Mouse (Mus musculus): ENCODE measurements at regions not wholly inside any gene's neighbourhood (a gene's known extent, or its start where the extent isn't known, plus 50 kb on each side); places are given as distances from the start of the nearest gene placed in this dataset.
A peak's percentile ranks its signal among the peaks of the same experiment; 100 is the strongest.

DNA sequence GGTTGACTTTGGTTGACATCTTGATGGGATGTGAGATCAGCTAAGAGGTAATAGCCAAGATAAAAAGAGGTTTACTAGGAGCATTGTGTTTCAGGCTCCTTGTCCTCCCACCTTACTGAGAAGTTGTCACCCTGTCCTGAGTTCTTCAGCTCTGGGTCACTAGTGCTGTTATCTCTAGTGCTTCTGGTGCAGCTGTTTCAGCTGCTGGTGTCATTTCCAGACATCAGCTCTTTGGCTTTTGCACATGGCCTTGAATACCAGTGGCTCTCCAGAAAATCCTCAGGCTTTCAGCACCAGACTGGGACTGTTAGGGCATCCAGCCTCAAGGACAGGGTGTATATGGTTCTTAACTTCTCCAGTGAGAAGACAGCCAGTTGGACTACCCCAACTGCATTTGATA, 697.9 kb upstream of the Ncam2 start:
- DNase-seq (ENCODE audit: inconsistent ontology term), result no peak

DNA sequence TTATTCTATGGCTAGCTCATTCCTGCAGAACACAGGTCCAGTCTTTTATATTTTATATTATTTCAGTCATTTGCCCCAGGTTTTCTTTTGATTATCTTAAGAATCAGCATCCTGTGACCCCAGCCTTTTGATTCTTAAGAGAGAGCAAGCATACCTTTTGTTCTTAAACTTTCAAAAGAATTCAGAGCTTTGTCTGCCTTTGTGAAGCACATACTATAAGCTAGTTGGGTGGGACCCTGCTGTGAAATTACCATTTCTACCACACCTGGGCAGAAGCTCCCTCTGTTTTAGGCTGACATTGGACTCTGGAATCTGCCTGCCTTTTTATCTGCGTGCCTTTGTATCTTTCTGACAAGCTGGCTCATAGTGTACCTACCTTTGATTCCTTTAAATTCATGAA, 697.2 kb upstream of the Ncam2 start:
- DNase-seq (ENCODE audit: inconsistent ontology term), result no peak

DNA sequence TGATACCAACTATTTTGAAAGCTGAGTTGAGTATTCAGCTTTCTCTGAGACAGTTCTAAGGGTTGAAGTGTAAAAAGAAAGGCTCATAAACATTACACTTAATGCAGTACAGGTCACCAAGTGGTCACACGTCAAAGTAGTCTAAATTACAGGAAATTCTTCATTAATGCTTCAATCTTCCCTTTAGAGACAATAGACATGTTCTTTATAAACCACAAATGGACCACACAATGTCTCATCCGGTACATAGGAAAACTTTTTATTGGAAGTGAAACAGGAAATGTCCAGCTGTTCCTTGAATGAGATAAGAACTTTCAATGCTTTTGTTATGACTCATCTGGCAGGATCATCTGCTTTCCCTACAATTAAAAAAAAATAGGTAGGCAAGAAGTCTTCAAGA, 687.8 kb upstream of the Ncam2 start:
- DNase-seq (ENCODE audit: inconsistent ontology term), result peak; percentile 45

DNA sequence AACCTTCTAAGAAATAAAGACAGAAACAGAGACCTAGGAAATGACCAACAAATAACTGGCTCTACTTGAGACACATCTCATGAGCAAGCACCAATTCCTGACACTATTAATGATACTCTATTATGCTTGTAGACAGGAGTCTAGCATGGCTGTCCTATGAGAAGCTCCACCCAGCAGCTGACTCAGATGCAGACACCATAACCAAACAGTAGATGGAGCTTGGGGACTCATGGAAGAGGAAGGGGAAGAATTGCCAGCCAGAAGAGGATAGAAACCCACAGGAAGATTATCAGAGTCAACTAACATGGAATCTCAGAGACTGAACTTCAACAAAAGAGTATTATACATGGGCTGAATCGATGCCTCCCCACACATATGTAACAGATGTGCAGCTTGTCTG, 662.5 kb upstream of the Ncam2 start:
- DNase-seq (ENCODE audit: inconsistent ontology term), result peak; percentile 14

DNA sequence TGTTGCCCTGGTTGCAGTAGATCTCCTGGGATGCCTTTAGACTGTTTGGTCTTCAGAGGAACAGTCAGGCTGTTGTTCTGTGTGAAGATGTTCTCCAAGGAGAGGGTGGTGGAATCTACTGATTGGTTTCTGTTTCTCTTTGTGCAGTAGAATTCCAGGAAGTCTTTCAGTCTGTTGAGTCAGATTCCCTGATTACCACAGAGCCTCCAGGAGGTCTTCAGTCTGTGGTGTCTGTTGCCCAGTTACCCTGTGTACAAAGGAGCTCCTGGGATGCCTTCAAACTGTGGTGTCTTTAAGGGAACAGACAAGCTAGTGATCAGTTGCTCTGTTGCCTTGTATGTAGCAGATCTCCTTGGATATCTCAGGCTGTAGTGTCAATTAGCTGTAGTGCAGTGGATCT, 653.9 kb upstream of the Ncam2 start:
- peak; percentile 76 for DNase-seq (ENCODE audit: inconsistent ontology term)

DNA sequence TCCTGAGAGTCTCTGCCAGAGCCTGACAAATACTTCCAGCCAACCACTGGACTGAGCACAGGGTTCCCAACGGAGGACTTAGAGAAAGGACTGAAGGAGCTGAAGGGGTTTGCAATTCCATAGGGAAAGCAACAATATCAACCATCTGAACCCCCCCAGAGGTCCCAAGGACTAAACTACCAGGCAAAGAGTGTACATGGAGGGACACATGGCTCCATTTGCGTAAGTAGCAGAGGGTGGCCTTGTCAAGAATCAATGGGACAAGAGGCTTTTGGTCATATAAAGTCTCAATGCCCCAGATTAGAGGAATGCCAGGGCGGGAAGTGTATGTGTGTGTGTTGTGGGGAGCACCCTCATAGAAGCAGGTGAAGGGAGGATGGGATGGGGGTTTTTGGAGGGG, 633.4 kb upstream of the Ncam2 start:
- DNase-seq (ENCODE audit: inconsistent ontology term), result no peak

DNA sequence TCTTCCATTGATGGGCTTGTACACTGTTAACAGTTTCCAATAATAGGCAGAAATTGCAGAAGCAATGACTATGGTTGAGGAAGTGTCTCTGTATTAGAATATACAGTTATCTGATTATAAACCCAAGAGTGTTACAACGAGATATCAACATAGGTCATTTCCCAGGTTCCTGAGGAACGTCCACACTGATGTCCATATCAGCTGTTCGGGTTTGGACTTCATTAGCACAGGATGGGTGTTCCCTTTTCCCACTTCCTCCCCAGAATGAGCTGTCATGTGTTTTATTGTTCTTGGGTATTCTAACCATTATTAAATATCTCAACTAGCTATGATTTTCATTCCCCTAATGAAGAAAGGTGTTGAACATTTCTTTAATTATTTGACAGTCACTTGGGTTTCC, 613.2 kb upstream of the Ncam2 start:
- DNase-seq (ENCODE audit: inconsistent ontology term), result no peak

DNA sequence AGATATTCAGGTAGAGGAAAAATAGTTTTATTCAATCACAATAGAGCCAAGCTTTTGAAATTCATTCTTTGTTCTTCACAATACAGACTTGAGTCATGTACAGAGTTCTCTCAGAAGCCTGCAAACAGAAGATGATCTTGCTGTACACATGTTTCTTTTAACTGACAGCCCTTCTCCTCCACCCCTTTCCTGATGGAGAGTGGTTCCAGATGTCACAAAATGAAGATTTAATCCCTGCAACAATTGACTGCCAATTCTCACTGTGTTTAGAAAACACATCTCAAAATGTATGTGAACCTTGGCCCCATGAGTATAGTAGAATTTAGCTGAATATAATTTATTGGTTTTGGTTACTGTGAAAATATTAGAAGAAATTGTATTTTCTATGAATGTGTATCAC, 596.6 kb upstream of the Ncam2 start:
- no peak for DNase-seq (ENCODE audit: inconsistent ontology term)

Data from Muller cell, postnatal 12 days (primary cell).